Comparison of ENCODE assay signal across 8 mouse cellular contexts in the genomic region with DNA sequence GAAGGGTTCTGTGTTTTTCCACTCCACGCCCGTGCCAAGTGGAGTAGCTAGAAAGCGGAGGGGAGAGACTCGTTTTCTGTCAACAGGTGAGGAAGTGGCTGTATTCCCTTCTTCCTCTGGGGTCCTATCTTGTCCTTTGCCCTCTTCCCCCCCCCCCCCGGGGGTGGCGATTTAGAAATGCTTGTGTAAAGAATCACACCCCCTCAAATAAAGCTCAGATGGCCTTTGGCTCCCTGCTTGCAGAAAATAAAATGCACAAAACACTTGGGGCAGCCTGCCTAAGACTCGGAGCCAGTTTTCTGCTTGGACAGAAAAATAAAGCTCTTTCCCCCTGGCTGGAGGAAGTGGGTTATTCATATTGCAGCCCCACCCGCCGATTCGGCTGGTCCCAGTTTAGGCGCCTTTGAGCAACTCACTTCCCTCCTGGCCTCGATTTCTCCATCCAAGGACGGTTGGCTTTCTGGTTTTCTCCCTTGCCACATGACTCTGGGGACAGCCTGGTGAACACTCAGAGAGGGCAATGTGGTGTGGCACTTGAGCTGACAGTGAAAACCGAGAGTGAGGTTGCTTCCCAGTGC. TPM values are rescaled to one million over a fixed set of nuclear protein-coding genes. Genes with fewer than 3 reads are reported as not detected.
A peak's percentile ranks its signal among the peaks of the same experiment; 100 is the strongest.
DNase-seq lines count a peak whose midpoint lies in the region; ATAC-seq and TF ChIP-seq lines count a peak whose summit lies in the region.

No protein-coding gene starts in this region.

- no peaks in the 10 kb centered on the region; the same call in 1 of the 2 replicates for H3K36me3 ChIP-seq in ES-E14 (ENCODE audit: control insufficient read depth, insufficient read depth, low read length, poor library complexity, severe bottlenecking)
- H3K36me3 ChIP-seq in kidney, postnatal 0 days (ENCODE audit: insufficient read depth, low read length) = no peaks in the 10 kb centered on the region

- peaks cover 21 to 27% of the 10 kb centered on the region in 2 experiments for H3K4me1 ChIP-seq in ES-E14 (ENCODE audit: control insufficient read depth in 2 of 2, insufficient read depth in 2 of 2, low read length in 2 of 2, poor library complexity in 1 of 2)
- H3K4me1 ChIP-seq in kidney, postnatal 0 days (replicated peaks; ENCODE audit: insufficient read depth, low read length) = peaks cover 28% of the 10 kb centered on the region

- H3K9ac ChIP-seq in ES-E14 (ENCODE audit: insufficient read depth, low read depth, low read length, poor library complexity, severe bottlenecking) = peak overlapping the region; percentile 71
- H3K9ac ChIP-seq in kidney, postnatal 0 days (ENCODE audit: low read depth, low read length) = peak overlapping the region; percentile 41

- WGBS in kidney, postnatal 0 days = 21% methylated on average over 14 of the region's 14 CpGs

- TF ChIP-seq CTCF in kidney, postnatal 0 days (IDR thresholded peaks at IDR 0.05; ENCODE audit: low read depth) = no peak

- peak overlapping the region; percentile 61 for H3K4me2 ChIP-seq in kidney, postnatal 0 days (ENCODE audit: low read length)

- in situ Hi-C loops in ES-E14 (cut with MboI; ENCODE audit: low sequenced_read_pairs in 2 of 2, unreplicated experiment in 2 of 2) = no loop called here

- ATAC-seq in kidney, postnatal 0 days (replicated peaks; ENCODE audit: low FRiP score, low read depth) = no peak
- ATAC-seq in megakaryocyte, adult 5-6 weeks (ENCODE audit: poor library complexity, severe bottlenecking) = peak; percentile 57
- no peak for ATAC-seq in CD4-positive, CD25-positive, alpha-beta regulatory T cell, adult 4 months

- no peak for DNase-seq in ES-E14 (ENCODE audit: low read depth, low spot score)
- DNase-seq in adrenal gland, postnatal 14 days = peak; percentile 72
- DNase-seq in heart, adult 8-10 months (ENCODE audit: low spot score) = peak; percentile 55
- peak; percentile 34 for DNase-seq in kidney, postnatal 0 days (ENCODE audit: low spot score)
- no peak for DNase-seq in ovary, postnatal 10 days (ENCODE audit: low spot score)
- no peak for DNase-seq in frontal cortex, postnatal 36 days (ENCODE audit: low spot score in 2 of 2)

- H3K9me3 ChIP-seq in ES-E14 (ENCODE audit: control insufficient read depth, insufficient read depth, low read depth, low read length) = no peaks in the 10 kb centered on the region
- H3K9me3 ChIP-seq in kidney, postnatal 0 days (replicated peaks; ENCODE audit: low read length) = no peaks in the 10 kb centered on the region

- no peaks in the 10 kb centered on the region for H3K27me3 ChIP-seq in kidney, postnatal 0 days (ENCODE audit: insufficient read depth, low read length)

- H3K27ac ChIP-seq in ES-E14 (ENCODE audit: insufficient read depth, low read depth, low read length, poor library complexity, severe bottlenecking) = no peak overlapping the region
- H3K27ac ChIP-seq in kidney, postnatal 0 days = peak overlapping the region; percentile 27; the same call in 1 of the 2 replicates

- H3K4me3 ChIP-seq in ES-E14 (ENCODE audit: insufficient read depth in 1 of 2, low read depth in 1 of 2, low read length in 2 of 2, poor library complexity in 1 of 2, severe bottlenecking in 1 of 2) = peak overlapping the region; percentile 71 to 79
- peak overlapping the region; percentile 49 for H3K4me3 ChIP-seq in kidney, postnatal 0 days (replicated peaks; ENCODE audit: low read depth, low read length)

TF ChIP-seq in ES-E14, 5 proteins besides CTCF, POLR2A, EP300 and RAD21:
- TF ChIP-seq HCFC1 (IDR thresholded peaks at IDR 0.05; ENCODE audit: borderline replicate concordance, insufficient read depth, low read length) (no peak), CHD2 (IDR thresholded peaks at IDR 0.05; ENCODE audit: low read depth, low read length) (no peak), ZNF384 (IDR thresholded peaks at IDR 0.05; ENCODE audit: low read depth, low read length) (no peak), MAFK (IDR thresholded peaks at IDR 0.05; ENCODE audit: insufficient read depth, low read depth, low read length) (no peak), ZC3H11A (IDR thresholded peaks at IDR 0.05; ENCODE audit: borderline replicate concordance, low read depth, low read length) (no peak)
TF ChIP-seq in ES-E14: peak in this region for 0.

RNA-seq across cellular contexts. Expression of gene Slc8b1, which starts 0.8 kb away (rescaled TPM):
- 20.5 and 34.5 TPM in 2 replicates for total RNA-seq in ES-E14 (2012; rRNA removed)
- total RNA-seq in adrenal gland, postnatal 14 days (2021) = 33.5 and 35.6 TPM in 2 replicates
- 10 to 100 TPM in 2 of 4 experiments, 1 to 10 TPM in 2; 8.2 to 12.4 (median 10.0) TPM for total RNA-seq in heart, adult 8-10 months (2022)
- polyA plus RNA-seq in kidney, postnatal 0 days (2015; fragmentation: Nextera tagmentation; extraction: Ambion mirVana) = 9.5 and 9.8 TPM in 2 replicates
- total RNA-seq in megakaryocyte, adult 5-6 weeks (2015) = 31.7 and 36.8 TPM in 2 replicates
- total RNA-seq in megakaryocyte, adult 5-6 weeks (2017) = 44.1 and 60.5 TPM in 2 replicates
- 10 to 100 TPM in 1 of 2 experiments, 1 to 10 TPM in 1; 6.4 to 11.7 TPM for polyA plus RNA-seq in CD4-positive, CD25-positive, alpha-beta regulatory T cell, adult 4 months (2017; shearing (Covaris generic))

RNA-seq across cellular contexts. Expression of gene Plbd2, which starts 8.3 kb away (rescaled TPM):
- 35.3 and 59.2 TPM in 2 replicates for total RNA-seq in ES-E14 (2012; rRNA removed)
- 63.6 and 70.5 TPM in 2 replicates for total RNA-seq in adrenal gland, postnatal 14 days (2021)
- total RNA-seq in heart, adult 8-10 months (2022) = 10 to 100 TPM; 46.7 to 54.2 (median 49.5) TPM
- polyA plus RNA-seq in kidney, postnatal 0 days (2015; fragmentation: Nextera tagmentation; extraction: Ambion mirVana) = 73.7 and 78.2 TPM in 2 replicates
- 7.8 and 10.5 TPM in 2 replicates for total RNA-seq in megakaryocyte, adult 5-6 weeks (2015)
- 7.9 and 10.2 TPM in 2 replicates for total RNA-seq in megakaryocyte, adult 5-6 weeks (2017)
- 1 to 10 TPM; 4.5 to 5.1 TPM for polyA plus RNA-seq in CD4-positive, CD25-positive, alpha-beta regulatory T cell, adult 4 months (2017; shearing (Covaris generic))

RNA-seq across cellular contexts. Expression of gene Sds, which starts 35.4 kb away (rescaled TPM):
- 0.22 TPM in 1 of 2 replicates, not detected in the other for total RNA-seq in ES-E14 (2012; rRNA removed)
- total RNA-seq in adrenal gland, postnatal 14 days (2021) = 3.5 and 28.1 TPM in 2 replicates
- total RNA-seq in heart, adult 8-10 months (2022) = 1 to 10 TPM; 1.4 to 4.9 (median 1.7) TPM
- polyA plus RNA-seq in kidney, postnatal 0 days (2015; fragmentation: Nextera tagmentation; extraction: Ambion mirVana) = not detected in 2 replicates
- not detected in 2 replicates for total RNA-seq in megakaryocyte, adult 5-6 weeks (2015)
- total RNA-seq in megakaryocyte, adult 5-6 weeks (2017) = not detected in 2 replicates
- polyA plus RNA-seq in CD4-positive, CD25-positive, alpha-beta regulatory T cell, adult 4 months (2017; shearing (Covaris generic)) = not detected

RNA-seq across cellular contexts. Expression of gene Sdsl, which starts 39.1 kb away (rescaled TPM):
- 0.67 TPM in 1 of 2 replicates, not detected in the other for total RNA-seq in ES-E14 (2012; rRNA removed)
- 43.0 and 43.7 TPM in 2 replicates for total RNA-seq in adrenal gland, postnatal 14 days (2021)
- 10 to 100 TPM in 1 of 4 experiments, 1 to 10 TPM in 3; 8.6 to 11.4 (median 9.5) TPM for total RNA-seq in heart, adult 8-10 months (2022)
- 12.0 and 13.3 TPM in 2 replicates for polyA plus RNA-seq in kidney, postnatal 0 days (2015; fragmentation: Nextera tagmentation; extraction: Ambion mirVana)
- total RNA-seq in megakaryocyte, adult 5-6 weeks (2015) = 0.49 TPM in 1 of 2 replicates, not detected in the other
- total RNA-seq in megakaryocyte, adult 5-6 weeks (2017) = 0.55 and 0.61 TPM in 2 replicates
- not detected for polyA plus RNA-seq in CD4-positive, CD25-positive, alpha-beta regulatory T cell, adult 4 months (2017; shearing (Covaris generic))

Comparison
In these comparisons a context has a peak if more than half of its experiments do, and no peak if none do; other contexts are left out.
1. DNase-seq: peak in adrenal gland, postnatal 14 days (single experiment), heart, adult 8-10 months (single experiment) and kidney, postnatal 0 days (single experiment); none in ES-E14 (single experiment), ovary, postnatal 10 days (single experiment) and frontal cortex, postnatal 36 days (0 of 2).